Mouse (Mus musculus): ENCODE results near the gene Crip1.

- TF ChIP-seq MAX (IDR thresholded peaks at IDR 0.05) (no peak), CTCF (IDR thresholded peaks at IDR 0.05; ENCODE audit: control insufficient read depth, insufficient read depth, insufficient read length) (no peak), USF1 (IDR thresholded peaks at IDR 0.05; ENCODE audit: low read depth) (no peak), CEBPB (IDR thresholded peaks at IDR 0.05; ENCODE audit: low read depth) (no peak), MYOG (IDR thresholded peaks at IDR 0.05; ENCODE audit: control insufficient read depth, extremely low read depth, insufficient read length) (no peak), FOSL1 (IDR thresholded peaks at IDR 0.05; ENCODE audit: insufficient read depth, low read length, poor library complexity, severe bottlenecking) (no peak)
Observed at GRCm38 (mm10) chr12:113097040-113097439, 49.1 kb upstream of the Crip1 start.
